Mouse (Mus musculus): ENCODE results near the gene Icam4.

- TF ChIP-seq CTCF (conservative IDR thresholded peaks at IDR 0.05 in 1 of 2, IDR thresholded peaks at IDR 0.05 in 1 of 2; ENCODE audit: low read depth in 2 of 2, low read length in 2 of 2) (no peak), MAX (IDR thresholded peaks at IDR 0.05; ENCODE audit: low read length) (peak; percentile 84), ETS1 (conservative IDR thresholded peaks at IDR 0.05; ENCODE audit: low read depth, low read length) (peak; percentile 66; the same call in 1 of the 2 replicates), USF1 (IDR thresholded peaks at IDR 0.05; ENCODE audit: low read depth, low read length) (no peak), MAFK (IDR thresholded peaks at IDR 0.05; ENCODE audit: insufficient replicate concordance, low read length) (peak; percentile 1; the same call in 1 of the 2 replicates), POLR2A (IDR thresholded peaks at IDR 0.05; ENCODE audit: low read depth, low read length) (peak; percentile 100), RCOR1 (conservative IDR thresholded peaks at IDR 0.05; ENCODE audit: low read depth, low read length) (peak; percentile 34; the same call in 1 of the 2 replicates), E2F4 (IDR thresholded peaks at IDR 0.05; ENCODE audit: insufficient replicate concordance, low read depth, low read length) (no peak), TCF12 (IDR thresholded peaks at IDR 0.05; ENCODE audit: low read depth, low read length) (peak; percentile 97), POLR2AphosphoS2 (IDR thresholded peaks at IDR 0.05; ENCODE audit: low read depth, low read length) (peak; percentile 98), JUN (IDR thresholded peaks at IDR 0.05; ENCODE audit: insufficient read depth, low read depth, low read length) (no peak), CHD1 (IDR thresholded peaks at IDR 0.05; ENCODE audit: low read depth, low read length) (no peak)
Measured at GRCm38 (mm10) chr9:21015571-21016130, 13.5 kb upstream of the Icam4 start, which contains the start of gene Icam1.

Measured in CH12.LX (cell line).